Mouse (Mus musculus): ENCODE measurements around the gene Gm6676. TPM values are rescaled to one million over a fixed set of nuclear protein-coding genes. Genes with fewer than 3 reads are reported as not detected.

Gm6676 gene
- not detected for polyA plus RNA-seq (2017; shearing (Covaris generic))

DNA sequence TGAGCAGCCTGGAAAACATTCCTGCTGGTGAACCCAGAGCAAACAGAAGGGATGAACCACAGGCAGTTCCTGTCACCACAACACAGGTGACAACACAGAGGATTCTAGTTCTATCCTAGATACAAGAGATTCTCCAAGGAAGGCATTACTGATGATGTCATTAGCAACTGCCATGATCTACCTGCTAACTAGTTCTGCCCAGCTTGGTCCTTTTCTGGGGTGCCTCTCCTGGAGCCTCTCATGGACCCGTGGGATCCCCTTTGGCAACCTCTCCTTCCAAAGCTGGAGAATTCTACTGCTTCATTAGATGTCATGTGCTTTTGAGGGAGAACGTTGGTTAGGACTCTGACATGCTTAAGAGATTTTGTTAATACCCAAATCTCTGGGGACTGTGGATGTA is at the start of gene Gm6676:
Gene Gm6676, minus strand, starts transcription at position 101 of the 400 bp plus-strand sequence.

DNA sequence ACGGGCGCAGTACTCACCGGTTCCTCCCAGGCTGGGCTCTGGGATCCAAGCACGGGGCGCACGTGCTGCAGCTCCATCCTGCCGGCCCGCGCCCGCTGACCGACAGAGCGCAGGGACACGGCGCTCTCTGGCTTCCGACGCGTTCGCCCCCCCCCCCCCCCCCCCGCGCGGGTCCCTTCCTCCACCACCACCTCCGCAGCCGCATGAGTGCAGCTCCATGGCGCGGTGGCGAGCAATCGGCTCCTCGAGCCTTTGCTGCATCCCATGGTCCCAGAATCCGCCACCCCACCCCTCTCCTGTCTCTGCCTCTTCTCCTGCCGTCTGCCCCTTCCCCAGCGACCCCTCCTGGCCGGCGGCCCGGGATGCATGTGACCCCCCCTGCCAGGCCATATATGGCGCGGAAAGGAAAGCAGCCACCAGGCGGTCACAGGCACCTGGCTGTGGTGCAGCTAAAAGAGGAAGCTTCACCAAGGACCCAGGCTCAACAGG is 49.3 kb upstream of the Gm6676 start, which contains the start of gene Gm3512:
Gene Gm3512, minus strand, starts transcription at position 51 of the 489 bp plus-strand sequence.

DNA sequence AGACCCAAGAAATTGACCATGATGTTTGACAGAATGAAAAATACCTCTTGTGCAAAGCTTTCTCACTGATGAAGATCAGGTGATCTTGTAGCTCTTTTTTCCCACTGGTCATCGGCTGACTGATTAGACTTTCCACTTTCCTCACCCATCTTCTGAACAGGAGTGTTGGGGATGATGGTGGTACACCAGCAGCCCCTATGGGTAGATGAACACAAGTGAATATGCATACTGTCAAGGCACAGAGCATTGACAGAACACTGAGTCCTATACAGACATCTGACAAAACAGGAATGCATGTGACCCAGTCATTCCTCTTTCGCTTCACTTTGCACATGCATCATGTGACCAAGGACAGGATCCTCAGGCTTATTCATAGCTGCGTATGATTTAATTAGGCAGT is 24.7 kb downstream of the Gm6676 start, which contains the start of gene Gm3696:
Gene Gm3696, minus strand, starts transcription at position 101 of the 400 bp plus-strand sequence.

Other genes with a start within 250 kb of the Gm6676 start
- 11.2 TPM for gene Gm3667, start 235.4 kb downstream of the Gm6676 start, polyA plus RNA-seq (2017; shearing (Covaris generic))
- not detected for gene Gm6356, start 151.6 kb downstream of the Gm6676 start, polyA plus RNA-seq (2017; shearing (Covaris generic))
- 2.4 TPM for gene Gm10406, start 98.0 kb downstream of the Gm6676 start, polyA plus RNA-seq (2017; shearing (Covaris generic))
- not detected for gene Gm3685, start 80.4 kb downstream of the Gm6676 start, polyA plus RNA-seq (2017; shearing (Covaris generic))
- 6.2 TPM for gene Gm3696, start 24.8 kb downstream of the Gm6676 start, polyA plus RNA-seq (2017; shearing (Covaris generic))
- gene Gm3512, start 49.1 kb upstream of the Gm6676 start, polyA plus RNA-seq (2017; shearing (Covaris generic)), result 15.3 TPM
- gene Gm16434, start 69.1 kb upstream of the Gm6676 start, polyA plus RNA-seq (2017; shearing (Covaris generic)), result not detected
- gene Gm3727, start 139.3 kb upstream of the Gm6676 start, polyA plus RNA-seq (2017; shearing (Covaris generic)), result not detected
- 14.7 TPM for gene Gm3739, start 189.6 kb upstream of the Gm6676 start, polyA plus RNA-seq (2017; shearing (Covaris generic))
- not detected for gene Gm5797, start 207.0 kb upstream of the Gm6676 start, polyA plus RNA-seq (2017; shearing (Covaris generic))
- not detected for gene Gm8374, start 239.7 kb upstream of the Gm6676 start, polyA plus RNA-seq (2017; shearing (Covaris generic))